Mouse (Mus musculus) spleen, postnatal 36 days (tissue): ENCODE measurements around the gene Sos2.
A peak's percentile ranks its signal among the peaks of the same experiment; 100 is the strongest.

ENCODE experiments used
- DNase-seq, 2 experiments: peaks; one replicate each; pipeline ENCODE4 v3.0.0; 2022; ENCODE audit warnings: low spot score in 2 of 2, mixed read lengths in 1 of 2

Gene Sos2

GRCm38 (mm10) chr12:69681566-69682061 is at the start of gene Sos2:
TSS of gene Sos2 (minus strand) at chr12:69681852.
- peak; percentile 57 for DNase-seq

DNA sequence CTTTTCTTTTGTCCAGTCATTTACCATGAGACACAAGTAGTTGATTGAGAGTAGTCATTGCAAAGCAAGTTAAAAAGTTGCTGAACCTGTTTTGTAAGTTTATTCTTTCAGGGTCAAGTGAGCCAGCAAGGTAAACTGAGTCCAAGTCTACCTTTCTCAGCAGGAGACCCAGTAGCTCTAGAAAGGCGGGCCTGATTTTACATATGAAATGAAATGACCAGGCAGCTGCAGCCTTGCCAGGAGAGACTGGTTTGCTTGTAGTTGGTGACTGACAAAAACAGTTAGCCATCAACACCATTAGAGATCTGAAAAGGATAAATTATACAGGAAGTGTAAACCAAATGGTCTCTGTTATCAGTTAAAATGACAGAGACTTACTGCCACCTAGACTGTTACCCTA is 48.7 kb upstream of the Sos2 start:
- DNase-seq = no peak

DNA sequence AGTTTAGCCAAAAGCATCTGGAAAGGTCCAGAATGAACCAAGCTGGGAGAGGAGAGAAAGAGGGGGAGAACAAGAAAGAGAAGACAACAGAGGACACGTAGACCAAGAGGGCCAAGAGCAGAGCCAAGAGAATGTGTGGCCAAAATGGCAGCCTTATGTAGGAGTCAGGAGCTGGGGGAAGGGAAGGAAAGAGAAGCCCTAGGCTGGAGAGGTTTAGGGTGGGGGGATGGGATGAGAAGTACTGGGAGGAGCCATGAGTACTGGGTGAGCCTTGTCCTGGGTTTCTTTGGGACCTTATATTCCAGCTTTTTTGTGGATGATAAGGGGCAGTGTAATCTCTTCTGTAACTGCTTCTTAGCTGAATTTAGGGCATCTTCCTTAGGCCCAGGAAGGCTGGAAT is 47.6 kb upstream of the Sos2 start:
- DNase-seq = no peak

DNA sequence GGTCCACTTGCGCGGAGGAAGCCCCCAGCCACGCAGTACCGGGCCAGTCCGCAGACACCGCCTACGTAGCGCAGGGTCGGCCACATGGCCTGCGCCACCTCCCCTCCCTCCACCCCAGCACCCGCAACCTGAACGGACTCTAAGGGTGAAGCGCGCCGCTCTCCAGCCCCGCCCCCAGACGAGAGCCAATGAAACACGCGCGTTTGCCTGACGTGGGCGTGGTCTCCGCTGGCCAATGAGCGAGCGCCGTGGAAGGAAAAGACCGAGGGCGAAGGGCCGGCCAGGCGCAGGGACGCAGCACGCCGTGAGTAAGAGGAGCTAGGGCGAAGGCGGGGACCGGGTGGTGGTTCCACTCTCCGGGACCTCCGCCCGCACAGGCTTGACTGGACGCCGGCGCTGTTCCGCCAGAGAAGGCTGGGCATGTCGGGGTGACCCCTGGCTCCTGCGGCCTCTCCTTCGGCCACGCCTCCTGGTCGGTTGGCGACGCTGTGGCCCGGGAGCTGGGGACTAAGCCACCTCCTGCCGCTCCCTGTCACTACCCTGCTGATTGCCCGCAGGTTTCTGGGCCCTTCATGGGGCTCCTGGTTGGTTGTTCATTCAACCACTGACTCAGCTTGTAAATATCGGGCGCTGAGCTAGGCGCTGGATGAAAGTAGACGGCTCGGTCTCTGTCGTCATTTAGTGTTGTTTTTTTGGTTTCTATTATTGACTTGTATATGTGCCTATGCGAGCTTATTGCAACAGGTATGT is 43.2 kb upstream of the Sos2 start, which contains the start of the genes L2hgdh and Atp5s:
Gene L2hgdh, minus strand, starts transcription at position 163 of the 750 bp plus-strand sequence.
Gene Atp5s, plus strand, starts transcription at position 240 of the 750 bp plus-strand sequence.
- peak; percentile 95 to 97 for DNase-seq

DNA sequence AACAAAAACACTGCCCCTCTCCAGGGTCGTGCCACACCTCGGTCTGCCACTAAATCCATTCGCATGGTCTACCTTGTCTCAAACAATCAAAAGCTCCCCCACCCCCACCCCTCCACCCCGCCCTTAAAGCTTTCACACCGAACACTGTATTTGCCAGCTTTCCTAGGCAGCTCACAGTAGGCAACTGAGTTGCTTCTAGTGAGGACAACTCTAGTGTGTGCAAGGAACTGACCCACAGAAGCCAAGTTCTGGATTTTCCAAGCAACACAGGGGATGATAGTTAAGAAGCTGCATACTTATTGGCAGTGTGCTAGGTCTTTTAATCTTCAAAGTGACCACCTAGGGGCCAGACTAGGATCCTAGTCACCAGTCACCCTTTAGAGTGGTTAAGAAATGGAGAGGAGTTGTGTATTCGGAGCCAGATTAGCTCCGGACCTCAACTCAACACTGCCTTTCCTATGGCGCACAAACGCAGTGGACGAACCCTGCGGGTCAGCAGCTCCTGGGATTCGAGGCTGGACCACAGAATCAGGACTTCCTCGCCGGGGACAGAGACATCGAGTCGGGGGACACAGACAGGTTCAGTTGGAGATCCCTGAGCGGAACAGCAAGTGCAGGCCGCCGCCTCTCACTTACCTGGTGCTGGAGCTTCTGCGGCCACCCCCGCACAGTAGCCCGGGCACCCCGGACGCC is 42.5 kb upstream of the Sos2 start:
- no peak for DNase-seq

DNA sequence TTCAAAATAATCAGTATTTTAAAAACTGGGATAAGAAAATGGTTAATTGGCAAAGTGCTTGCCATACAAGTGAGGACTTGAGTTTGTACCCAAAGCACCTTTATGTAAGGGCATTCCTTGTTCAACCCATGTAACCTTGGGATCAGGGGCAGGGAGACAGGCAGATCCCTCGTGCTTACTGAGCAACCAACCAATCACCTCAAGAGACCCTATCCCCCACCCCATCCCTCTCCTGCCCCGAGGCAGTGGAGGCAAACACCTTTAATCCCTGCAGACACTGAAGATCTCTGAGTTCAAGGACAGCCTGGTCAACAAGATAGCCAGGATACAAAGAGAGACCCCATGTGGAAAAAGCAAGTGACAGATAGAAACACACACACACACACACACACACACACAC is 41.7 kb upstream of the Sos2 start:
- no peak for DNase-seq

- no peak for DNase-seq
Observed at GRCm38 (mm10) chr12:69722857-69723256, 41.2 kb upstream of the Sos2 start.

DNA sequence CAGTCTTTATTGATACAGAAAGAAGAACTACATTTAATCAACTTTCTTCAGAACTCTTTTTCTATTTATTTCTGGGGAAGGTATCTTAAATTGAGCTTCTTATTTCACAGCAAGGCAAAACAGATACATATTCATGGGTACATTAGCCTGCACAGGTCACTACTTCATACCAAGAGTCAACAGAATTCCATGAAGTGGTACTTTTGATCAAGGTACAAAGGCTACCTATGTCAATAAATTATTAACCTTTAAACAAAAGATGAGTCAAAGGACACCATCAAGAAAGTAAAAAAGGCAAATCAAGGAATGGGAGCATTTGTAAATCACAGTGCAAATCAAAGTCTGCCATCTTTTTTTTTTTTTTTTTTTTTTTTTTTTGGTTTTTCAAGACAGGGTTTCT is 32.0 kb upstream of the Sos2 start:
- DNase-seq = no peak

DNA sequence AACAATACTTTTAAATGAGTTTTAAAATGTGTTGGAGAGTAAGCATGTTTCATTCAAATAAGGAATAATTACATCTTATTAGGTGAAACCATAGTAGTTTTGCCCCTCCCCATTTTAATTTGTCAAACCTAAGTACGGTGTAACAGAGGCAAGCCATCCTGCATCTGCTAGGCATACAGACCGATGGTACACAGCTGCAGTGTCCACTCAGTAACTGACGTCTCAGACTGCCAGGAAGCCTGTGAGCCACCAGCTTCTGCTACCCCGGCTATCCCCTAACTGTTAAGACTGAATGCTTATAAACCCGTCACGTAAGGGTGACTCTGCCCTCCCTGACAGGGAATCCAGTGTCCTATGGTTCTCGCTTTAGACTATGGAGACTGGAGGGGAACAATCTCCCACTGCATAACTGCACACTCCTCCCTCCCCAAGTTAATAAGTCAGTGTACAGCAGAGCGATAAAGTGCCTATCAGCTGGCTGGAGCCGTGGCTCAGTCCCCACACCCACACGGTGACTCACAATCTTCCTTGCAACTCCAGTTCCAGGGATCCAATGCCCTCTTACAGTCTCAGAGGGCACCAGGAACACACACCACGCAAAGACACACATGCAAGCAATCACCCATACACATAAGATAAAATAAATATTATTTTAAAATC is 23.3 kb upstream of the Sos2 start:
- no peak for DNase-seq

DNA sequence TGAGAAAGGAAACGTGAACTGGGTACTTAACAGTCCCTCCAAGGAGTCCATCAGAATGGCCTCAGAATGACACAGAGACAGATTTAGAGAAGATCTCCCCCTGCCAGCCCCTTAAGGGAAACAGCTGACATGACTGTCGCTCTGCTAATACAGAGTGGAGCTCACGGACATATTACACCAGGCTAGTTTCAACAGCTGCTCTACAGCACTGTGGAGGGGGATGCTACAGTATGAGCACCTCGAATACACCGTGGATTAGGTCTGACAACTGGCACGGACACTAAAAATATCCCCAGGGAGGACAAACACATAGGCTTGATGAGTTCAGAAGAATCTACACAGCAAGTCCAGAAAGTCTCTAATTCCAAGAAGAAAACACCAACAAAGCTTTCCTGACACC is 16.7 kb upstream of the Sos2 start:
- DNase-seq = no peak

DNA sequence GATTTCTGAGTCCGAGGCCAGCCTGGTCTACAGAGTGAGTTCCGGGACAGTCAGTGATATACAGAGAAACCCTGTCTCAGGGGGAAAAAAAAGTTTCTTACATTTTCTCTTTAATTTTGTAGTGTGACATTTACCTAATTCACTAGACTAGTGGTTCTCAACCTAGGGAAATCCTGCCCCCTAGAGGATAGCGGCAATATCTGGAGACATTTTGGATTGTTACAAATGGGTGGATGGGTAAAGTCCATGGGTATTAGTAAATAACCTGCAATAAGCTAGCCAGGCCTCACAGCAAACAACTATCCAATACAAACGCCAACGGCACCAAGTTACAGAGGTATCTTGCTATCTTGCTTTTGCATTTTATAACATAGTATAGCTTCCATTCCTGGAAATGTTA is 15.1 kb upstream of the Sos2 start:
- peak; percentile 46 to 67 for DNase-seq

DNA sequence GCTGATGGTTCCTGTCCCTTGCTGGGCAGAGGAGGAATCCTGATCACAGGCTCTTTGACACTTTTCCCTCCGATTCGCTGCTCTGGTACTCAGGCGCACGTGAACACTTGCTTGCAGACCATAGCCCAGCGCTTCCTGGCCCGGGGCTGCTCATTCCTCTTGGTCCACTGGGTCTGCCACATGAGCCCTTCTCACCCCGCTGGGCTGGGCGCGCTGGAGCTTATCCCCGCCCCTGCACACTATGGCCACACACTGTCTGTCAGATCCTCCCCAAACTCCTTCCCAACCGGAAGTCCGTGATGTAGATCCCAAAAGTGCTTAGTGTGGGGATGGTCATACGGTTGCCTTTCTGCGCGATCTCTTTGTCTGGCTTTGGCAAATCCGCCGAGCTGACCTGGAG is 11.8 kb upstream of the Sos2 start:
- DNase-seq = no peak

GRCm38 (mm10) chr12:69690714-69691113 is 9.1 kb upstream of the Sos2 start:
- no peak for DNase-seq

DNA sequence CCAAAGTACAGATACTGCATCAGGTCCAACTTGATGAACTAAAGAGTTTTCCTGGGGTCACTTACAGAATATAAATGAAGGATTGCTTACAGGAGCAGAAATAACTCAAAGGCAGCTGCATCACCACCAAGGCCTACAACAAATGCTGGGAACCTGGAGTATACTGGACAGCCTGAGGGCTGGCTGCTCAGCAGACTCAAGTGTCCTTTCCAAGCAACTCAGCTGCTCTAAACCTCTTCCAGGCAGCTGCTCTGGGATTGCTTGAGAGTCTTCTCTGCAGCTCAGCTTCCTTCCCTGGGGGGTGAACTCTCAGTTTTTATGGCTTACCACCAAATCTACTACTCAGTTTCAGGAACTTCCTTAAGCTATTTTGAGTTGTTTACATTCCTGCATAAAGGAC is 7.4 kb upstream of the Sos2 start:
- no peak for DNase-seq

GRCm38 (mm10) chr12:69688368-69688767 is 6.7 kb upstream of the Sos2 start:
- no peak for DNase-seq

DNA sequence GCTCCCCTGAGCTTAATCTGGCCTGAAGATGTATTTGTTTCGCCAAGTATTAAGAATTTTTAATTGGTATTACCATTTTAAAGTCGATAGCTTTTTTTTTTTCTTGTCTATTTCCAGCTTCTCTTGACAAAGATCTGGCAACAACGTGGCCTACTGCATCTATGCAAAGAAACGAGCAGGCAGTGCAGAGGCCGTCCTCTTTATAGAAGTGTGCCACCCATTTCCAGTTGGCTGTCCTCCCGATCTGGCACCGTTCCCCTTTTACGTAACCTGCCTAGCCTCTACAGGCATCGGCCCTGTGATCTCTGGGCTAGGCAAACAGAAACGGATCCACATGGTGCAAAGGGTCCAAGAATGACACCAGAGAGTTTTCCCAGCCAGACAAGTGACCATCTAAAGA is 1.9 kb upstream of the Sos2 start:
- DNase-seq = peak; percentile 64 to 78

DNA sequence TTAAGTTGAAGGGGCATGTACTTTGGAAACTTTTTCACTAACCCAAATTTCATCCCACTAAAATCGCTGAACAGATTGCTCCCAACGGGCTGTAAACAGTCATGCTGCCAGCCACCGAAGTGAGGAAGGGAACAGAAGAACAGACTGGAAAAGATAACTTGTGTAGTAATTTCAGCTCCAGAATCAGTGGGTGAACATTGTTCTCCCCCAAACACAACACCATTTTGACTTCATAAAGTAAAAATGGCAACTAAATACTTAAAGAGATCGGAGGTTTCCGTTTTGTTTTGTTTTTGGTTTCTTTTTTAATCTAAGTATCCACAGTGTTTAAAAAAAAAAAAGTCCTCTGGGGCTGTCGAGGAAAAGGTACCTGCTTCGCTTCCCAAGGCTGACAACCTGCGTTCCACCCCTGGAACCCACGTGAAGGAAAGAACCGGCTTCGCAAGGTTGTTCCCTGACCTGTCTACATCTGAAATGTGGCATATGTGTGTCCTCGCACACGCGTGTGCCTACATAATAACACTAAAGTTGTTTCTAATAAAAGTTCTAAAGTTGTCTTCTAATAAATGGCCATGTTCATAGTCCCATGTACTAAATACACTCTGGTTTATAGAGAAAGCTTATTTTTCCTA is 1.3 kb upstream of the Sos2 start:
- DNase-seq = peak in 1 of 2 experiments; percentile 13

DNA sequence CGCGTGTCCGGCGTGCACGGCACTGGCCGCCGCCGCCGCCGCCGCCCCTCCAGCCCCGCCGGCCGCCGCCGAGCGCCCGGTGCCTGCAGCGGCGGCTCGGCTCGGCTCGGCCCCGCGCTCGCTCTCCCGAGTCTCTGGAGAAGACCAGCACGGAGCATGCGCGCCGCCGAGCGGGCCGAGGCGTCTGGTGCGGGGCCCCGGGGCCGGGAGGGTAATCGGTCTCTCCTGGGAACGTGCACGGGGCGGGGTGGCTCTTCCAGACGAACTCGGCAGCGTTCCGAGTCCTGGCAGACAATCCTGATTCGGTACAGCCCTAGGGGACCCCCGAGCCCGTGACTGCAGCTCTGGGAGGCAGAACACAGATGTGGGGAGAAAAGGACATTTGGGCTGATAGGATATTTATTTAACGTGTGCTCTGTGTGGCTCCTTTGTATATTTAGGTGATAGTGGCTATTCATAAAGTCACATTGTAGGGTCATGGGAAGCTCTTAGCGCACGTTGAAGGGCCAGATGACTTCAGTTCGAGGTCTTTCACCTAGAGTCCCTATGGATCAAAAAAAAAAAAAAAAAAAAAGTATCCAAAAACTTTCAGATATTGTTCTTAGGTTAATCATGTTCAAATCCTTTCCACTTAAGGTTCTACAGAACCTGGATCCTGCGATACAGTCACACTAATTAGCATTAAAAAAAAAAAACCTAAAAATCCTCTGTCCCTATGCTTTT is 574 bp upstream of the Sos2 start:
- DNase-seq = peak; percentile 75 to 83

GRCm38 (mm10) chr12:69680635-69681565 is 752 bp downstream of the Sos2 start:
- DNase-seq = peak; percentile 26 to 40

DNA sequence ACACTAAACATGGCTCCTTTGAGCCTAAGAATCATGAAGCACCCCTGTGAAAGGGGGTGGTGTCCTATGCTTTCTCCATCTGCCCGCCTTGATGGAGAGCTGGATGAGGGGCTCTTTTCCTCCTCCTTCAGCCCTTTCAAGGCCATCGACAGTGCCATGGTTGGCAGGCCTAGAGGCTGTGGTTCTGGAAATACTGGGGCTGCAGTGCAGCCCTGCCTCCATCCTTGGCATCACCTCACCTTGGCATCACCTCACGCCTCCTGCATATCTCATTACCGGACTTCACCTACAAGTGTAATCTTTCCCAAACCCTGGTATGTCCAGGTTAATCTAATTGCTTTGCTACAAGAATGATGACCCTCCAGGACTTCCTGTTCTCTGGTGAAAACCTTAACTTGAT is 5.5 kb downstream of the Sos2 start:
- DNase-seq = no peak
